Mouse (Mus musculus): ENCODE data around the gene Bpifb3.
A peak's percentile ranks its signal among the peaks of the same experiment; 100 is the strongest.

Bpifb3 gene

DNA sequence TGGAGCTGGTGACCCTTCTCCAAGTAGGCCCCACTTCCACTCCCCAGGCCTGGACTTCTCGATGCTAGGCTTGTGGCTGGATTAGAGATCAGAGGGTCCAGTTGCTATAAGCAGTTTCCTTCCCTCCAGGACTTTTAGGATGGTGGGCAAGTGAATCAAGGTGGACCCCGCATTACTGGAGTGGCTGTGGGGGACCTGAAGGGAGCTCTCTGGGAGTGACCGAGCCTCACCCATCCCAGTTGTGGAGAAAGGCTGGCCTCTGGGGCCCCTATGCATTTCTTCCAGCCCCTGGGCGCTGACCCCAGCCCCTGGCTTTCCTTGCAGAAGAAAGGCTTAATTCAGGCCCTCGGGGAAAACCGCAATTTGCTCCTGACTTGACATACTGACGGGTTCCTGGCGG, at the start of gene Bpifb3:
Gene Bpifb3, plus strand, starts transcription at position 301 of the 400 bp plus-strand sequence.
- DNase-seq (ENCODE audit: low read depth, low spot score): no peak

DNA sequence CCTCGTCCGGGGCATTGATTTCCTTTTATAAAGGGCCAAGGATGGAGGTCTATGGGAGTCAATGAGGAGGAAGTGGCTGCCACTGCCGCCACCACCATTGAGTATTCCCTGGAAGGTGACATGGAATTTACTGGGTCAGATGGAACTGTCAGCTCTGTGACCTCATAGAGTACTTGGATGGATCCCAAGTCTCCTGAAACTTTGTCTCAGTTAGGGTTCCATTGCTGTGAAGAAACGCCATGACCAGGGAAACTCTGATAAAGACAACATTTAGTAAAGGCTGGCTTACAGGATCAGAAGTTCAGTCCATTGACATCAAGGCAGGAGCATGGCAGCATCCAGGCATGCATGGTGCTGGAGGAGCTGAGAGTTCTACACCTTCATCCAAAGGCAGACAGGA, 47.0 kb upstream of the Bpifb3 start, which contains the start of gene Sun5:
Gene Sun5, minus strand, starts transcription at position 101 of the 400 bp plus-strand sequence.
- DNase-seq (ENCODE audit: low read depth, low spot score): no peak

DNA sequence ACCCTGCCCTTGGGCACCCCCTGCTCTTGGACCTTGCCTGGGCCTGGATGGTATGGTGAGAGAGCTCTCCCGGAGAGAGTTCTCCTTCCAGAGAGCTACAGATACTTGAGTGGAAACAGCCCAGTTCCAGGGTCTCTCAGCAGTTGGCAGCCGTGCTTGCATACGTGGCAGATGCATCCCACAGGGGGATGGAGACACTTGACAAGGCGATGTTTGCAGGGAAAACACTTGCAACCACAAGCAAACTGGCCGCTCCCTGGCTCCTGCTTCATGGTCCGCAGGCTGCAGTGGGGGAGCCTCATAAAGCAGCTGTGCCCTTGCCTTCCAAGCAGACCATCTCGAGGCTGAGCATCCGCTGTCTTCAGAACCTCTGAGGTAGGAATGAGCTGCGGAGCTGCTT, 43.3 kb upstream of the Bpifb3 start, which contains the start of gene Bpifb2:
Gene Bpifb2, plus strand, starts transcription at position 301 of the 400 bp plus-strand sequence.
- no peak for DNase-seq (ENCODE audit: low read depth, low spot score)

DNA sequence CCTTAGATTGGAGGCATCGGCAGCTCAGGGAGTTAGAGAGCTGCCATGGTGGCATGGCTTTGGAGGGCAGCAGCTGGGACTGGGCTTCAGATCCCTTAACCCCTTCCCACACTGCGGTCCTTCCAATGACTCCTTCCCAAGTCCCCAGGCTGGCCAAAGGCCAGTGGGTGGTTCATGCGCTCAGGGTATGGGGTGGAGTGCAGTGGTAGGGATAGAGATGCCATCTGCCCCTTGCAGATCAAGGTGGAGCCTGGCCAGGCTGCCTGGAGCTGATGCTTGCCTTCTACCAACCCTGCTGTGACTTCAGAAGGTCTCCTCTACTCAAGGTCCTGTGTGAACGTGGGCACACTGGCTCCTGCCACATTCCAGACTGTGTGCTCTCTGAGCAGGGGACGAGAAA, 18.9 kb upstream of the Bpifb3 start:
- DNase-seq (ENCODE audit: low read depth, low spot score): no peak

DNA sequence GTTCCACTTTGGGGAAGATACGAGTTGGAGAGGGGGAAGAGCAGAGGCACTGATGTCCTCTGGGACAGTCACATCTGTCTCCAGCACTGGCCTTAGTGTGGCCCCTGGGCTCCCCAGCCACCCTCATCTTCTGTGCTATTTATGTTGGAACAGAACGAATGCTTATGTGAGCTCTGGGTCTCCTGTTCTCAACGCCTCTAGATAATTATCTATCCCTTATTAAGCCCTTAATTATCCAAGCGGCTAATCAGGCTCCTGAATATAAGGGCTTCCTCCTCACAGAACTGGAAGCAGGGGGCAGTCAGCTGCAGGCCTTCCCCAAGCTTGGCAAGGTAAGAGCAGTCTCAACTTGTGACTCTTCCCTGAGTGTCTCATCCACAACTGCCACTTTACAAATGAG, 17.9 kb upstream of the Bpifb3 start, which contains the start of gene Bpifb6:
Gene Bpifb6, plus strand, starts transcription at position 301 of the 400 bp plus-strand sequence.
- DNase-seq (ENCODE audit: low read depth, low spot score): no peak

DNA sequence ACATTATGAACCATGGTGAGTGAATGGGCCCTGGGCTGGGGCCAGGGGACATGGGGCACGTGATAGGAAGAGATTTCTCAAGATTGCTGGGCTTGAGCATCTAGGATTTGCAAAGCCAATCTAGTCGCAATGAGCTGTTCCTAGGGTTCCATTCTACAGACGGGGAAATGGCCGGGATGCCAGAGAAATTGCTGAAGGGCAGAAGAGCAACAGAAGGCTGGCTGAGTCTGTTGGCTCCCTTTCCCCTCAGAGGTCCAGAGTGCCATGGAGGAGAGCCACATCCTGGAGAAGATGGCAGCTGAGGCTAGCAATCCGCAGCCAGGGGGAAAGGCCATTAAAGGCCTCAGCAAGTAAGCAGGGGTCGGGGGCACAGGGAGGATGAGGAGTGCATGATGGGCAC, 15.3 kb upstream of the Bpifb3 start:
- DNase-seq (ENCODE audit: low read depth, low spot score): no peak

DNA sequence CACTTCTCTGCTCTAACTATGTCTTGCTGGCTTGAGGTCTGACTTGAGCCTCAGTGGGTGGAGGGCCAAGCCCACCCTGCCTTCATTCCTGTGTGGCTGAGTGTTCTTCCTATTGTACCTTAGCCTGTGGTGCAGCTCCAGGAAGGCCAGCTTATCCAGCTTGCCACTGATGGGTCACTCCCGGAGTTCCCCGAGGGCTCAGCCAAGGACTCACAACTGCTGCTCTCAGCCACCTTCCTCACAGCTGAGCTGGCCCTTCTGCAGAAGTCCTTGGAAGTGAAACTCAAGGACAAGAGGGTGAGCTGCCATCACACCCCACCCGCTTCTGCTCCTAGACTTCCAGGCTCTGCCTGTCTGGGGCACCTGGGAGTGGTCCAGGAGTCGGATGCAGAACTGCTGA, 11.4 kb upstream of the Bpifb3 start:
- no peak for DNase-seq (ENCODE audit: low read depth, low spot score)

DNA sequence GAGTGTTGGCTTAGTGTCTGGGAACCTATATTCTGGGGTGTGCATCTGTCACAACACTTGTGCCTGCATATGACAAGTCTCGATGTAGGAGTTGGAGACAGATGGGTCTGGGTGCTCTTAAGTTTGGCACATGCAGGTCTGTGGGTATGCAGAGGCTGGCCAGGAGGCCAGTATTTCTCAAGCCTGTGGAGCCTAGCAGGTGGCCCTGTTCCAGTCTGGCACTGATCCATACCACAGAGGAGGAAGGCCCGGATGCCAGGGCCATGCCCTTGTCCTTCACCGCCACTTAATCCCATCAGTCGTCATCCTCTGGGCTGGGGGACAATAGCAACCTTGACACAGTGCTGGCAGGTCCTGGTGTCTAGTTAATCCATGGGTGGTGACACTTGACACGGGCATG, 3.9 kb upstream of the Bpifb3 start:
- no peak for DNase-seq (ENCODE audit: low read depth, low spot score)

DNA sequence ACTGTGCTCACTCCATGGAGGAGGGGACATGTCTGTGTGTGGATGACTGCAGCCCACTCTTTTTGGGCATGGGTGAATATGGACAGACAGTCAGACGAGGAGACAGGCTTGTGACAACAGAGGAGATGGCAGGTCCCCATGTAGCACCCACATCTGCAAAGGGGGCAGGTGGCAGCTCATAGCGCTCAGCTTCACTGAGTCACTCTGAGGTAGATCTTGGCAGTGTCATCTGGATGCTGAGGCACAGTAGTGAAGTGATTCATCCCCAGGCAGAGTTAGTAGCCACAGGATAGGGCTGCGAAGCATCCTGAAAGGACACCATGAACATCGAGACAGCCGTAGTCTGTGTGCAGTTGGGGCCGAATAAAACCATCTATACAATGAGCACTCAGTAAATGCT, 3.2 kb downstream of the Bpifb3 start:
- DNase-seq (ENCODE audit: low read depth, low spot score): no peak

DNA sequence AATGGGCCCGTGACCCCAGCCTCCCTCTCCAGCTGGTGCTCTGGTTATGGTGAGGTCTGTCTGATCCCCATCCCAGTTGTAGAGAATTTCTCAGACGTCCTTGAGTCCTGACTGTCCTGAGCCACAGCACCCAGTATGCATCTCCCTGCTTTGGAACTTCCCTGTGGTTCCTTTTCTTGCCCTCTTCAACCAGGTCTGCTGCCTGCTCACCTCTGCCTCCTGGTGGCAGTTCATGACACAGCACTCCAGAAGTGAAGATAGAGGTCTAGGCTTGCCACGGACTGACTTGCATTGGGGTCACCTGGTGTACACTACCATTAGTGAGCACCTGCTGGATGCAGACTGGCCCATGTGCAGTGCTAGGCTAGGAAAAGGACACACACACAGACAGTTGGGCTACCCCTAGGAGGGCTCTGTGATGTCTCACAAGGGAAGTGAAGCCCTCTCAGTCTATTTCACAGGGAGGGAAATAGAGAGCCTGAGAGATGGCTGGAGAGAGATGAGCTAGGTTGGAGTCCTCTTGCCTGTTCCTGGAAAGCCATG, 11.9 kb downstream of the Bpifb3 start:
- DNase-seq (ENCODE audit: low read depth, low spot score): no peak

DNA sequence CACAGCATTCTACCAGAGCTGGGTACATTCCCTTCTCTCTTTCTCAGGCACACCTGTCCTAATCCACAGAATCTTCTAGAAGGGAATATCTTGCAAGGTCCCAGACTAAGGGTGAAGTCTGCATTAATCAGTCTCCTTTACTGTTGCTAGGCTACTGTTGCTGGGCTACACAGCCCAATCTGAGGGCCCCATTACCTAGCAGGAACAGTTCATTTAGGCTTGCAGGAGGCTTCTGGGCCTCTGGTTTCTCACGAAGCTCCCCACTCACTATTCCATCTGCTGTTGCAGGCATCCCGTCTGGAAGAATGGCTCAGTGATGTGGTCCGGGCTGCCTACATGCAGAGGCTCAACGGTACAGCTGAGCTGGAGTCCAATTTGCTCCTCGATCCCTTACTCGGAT, 13.1 kb downstream of the Bpifb3 start:
- no peak for DNase-seq (ENCODE audit: low read depth, low spot score)

DNA sequence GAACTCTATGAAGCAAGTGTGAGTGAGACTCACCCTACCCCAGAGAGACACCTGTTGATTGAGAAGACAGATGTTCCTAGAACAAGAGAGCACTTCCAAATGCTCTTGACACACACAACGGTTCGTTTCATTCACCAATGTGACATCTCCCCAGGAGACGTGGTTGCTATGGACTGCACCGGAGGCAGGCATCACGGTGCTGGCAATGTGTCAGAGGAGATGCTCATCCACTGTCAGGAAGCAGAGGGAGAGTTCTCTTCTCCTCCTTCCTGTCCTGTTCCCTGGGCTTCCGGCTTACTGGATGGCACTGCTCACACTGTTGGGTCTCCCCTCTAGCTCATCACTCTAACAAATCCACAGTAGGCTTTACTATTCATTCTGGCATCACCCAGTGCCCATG, 15.3 kb downstream of the Bpifb3 start:
- DNase-seq (ENCODE audit: low read depth, low spot score): no peak

DNA sequence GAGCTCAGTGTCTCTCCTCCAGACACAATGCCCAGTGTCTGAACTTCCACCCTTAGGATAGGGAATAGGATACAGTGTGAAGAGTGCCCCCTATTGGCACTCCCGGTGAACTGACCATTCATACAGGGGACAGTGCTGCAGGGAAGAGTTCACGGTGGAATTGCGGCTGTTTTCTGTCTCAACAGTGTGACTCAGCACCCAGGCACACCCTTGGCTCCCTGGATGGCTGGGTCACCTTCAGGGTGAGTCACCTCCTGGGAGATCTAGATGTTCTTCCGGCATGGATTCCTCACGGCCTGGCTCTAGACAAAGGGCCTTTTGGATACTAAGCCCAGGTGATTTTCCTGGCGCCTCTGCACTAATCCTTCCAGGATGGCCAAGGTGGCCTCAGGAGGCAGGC, 17.3 kb downstream of the Bpifb3 start:
- no peak for DNase-seq (ENCODE audit: low read depth, low spot score)

DNA sequence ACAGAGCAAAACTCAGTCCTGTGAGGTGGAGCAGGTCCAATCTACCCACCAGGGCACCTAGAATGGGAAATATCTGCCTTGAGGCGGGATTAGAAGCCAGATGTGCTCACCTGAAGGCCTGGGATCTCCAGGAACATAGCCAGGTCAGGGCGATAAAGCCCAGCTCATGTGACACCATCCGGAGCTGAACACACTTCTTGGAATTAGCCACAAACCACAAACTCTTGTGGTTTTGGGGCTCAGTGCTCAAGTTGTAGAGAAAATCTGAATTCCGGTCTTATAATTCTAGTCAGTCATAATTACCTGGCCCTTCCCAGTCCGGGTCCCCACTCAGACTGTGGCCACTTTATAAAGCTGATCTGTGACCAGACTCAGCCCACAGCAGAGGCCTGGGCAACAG, 19.8 kb downstream of the Bpifb3 start, which contains the start of gene Bpifb4:
Gene Bpifb4, plus strand, starts transcription at position 370 of the 400 bp plus-strand sequence.
- no peak for DNase-seq (ENCODE audit: low read depth, low spot score)

DNA sequence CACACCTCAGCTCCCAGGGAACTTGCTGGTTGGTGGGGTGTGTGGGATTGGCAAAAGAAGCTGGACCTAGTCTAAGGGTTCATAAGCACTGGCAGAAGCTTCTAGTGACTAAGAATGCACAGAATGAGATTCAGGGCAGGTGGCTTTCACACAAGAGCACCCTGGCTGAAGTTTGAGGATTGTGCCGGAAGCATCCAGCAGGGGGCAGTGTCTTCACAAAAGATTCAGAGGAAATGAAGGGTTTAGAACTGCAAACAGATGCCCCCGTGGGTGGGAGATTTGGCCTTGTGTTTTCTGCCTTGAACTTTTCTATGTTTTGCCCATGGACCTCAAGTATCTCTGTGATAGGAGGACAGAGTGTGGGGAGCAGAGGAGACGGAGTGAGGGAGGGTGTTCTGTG, 25.5 kb downstream of the Bpifb3 start:
- DNase-seq (ENCODE audit: low read depth, low spot score): peak; percentile 31

DNA sequence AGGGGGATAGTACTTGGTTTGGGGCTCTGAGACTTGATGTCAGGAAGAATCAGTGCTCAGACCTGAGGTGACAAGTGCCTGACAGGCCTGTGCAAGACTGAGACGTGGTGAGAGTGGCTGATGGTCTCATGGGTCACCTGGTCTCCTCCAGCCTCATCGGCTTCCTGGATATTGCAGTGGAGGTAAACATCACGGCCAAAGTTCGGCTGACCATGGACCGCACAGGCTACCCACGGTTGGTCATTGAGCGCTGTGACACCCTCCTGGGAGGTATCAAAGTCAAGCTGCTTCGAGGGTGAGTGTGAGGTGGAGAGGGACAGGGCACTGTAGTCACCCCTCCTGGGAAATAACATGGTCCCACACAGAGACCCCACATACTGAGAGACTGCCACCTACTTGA, 26.5 kb downstream of the Bpifb3 start:
- DNase-seq (ENCODE audit: low read depth, low spot score): no peak

DNA sequence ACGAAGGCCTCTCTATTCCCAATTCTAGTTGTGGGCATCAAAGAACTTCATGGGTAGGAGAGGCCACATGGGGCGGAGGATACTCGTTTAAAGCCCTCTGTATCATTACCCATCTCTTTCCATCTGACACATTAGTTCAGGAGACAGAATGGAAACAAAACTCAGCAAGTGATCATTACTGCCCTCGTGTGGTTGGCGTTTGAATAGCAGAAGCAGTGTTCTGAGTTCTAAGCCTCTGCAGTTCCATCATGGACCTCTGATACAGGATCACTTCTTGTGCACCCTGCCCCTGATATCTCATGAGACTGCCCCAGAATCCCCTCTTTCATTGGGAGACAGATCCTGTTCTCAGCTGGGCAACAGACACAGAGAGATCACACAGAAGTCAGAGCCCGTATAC, 34.9 kb downstream of the Bpifb3 start:
- DNase-seq (ENCODE audit: low read depth, low spot score): peak; percentile 48

DNA sequence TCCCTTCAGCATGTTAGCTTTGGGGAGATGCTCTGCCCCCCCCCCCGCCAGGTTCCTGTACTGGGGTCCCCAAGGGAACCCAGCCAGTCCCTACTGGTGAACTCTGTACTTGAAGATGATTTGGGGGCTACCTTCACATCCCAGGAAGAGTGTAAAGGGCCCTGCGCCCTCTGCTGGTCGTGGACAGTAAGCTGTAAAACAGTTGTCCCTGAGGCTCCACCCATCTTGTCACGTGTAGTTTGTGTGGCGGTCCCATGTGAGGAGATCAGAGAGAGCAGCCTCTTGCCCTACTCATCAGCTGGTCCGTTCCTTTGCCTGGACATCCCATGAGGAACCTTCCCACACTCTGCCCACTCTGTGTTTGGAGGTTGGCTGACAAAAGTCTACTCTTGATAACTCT, 35.8 kb downstream of the Bpifb3 start:
- DNase-seq (ENCODE audit: low read depth, low spot score): peak; percentile 42

DNA sequence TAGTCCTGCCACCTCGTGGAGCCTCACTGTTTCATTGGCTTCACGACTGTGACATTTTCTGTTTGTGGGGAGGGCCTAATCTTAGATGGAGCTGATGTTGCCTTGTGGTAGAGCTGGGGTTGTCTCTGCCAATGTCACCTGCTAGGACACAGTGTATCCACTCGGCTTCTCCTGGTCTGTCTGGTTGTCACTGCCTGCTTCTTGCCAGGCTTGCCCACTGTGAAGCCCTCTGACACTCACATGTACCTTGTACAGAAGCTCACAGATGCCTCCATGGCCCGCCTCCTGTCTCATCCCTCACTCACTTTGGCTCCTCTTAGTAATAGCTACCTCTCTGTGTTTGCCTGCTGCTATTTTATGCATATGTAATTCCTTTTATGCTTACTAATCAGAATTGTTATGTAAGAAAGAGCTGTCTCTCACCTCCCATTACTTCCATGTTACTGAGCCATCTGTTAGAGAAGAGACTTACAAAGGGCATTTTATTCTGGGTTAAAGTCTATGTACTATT, 44.8 kb downstream of the Bpifb3 start:
- DNase-seq (ENCODE audit: low read depth, low spot score): no peak

DNA sequence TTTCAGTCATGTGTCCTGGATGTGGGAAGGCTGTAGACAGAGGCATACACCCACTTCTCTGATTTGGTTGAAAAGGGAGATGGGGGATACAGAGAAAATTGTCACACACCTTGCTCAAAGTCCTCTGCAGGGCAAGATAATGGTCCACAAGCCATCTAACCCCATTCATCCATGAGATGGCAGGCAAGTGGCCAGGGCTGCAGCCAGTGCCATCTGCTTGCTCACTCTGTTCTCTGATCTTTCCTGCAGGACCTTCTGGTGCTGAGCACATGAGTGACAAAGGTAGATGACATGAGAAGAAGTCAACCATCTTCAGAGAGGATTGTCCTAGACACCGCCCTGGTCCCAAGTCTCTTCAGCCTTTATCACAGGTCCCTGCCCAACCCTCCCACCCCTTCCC, 45.3 kb downstream of the Bpifb3 start:
- no peak for DNase-seq (ENCODE audit: low read depth, low spot score)

DNA sequence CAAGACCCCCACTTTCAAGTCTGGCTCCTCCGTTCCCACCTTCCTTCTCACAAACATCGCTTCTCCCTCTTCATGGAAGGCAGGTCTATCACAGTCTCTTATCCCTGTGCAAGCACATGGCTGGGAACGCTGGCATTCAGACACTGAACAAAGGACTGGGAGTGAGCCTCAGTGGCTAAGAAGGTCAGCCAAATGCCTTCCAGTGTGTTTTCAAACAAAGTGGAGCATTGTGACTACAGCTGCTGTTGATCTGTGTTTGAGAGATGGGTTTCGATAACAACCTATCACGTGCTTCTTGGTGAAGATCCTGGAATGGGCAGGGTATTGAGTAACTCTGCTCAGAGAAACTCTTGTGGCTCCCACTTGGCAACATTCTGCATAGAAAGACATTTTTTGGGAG, 52.2 kb downstream of the Bpifb3 start:
- no peak for DNase-seq (ENCODE audit: low read depth, low spot score)

DNA sequence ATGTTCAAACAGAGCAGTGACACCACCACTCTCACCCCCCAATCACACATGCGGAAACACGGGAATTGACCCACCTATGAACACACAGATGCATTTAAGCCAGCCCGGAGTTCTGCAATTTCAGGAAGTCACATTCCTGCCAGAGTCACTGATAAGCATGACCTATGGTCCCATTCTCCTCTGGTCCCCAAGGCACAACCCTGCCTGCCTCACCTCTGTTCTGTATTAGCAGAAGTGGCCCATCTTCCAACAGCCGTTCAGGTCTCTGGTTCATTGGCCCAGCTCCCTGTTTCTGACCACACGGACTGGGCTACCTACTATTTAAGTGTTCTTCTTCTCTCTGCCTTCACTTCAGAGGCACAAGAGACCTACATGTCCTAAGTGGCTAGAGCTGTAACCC, 56.6 kb downstream of the Bpifb3 start, which contains the start of gene Bpifa6:
Gene Bpifa6, plus strand, starts transcription at position 364 of the 400 bp plus-strand sequence.
- DNase-seq (ENCODE audit: low read depth, low spot score): no peak
